Mouse (Mus musculus) frontal cortex, postnatal 36 days (tissue): ENCODE data around the gene Ano10.
"Not testable (repeated sequence)": the region's sequence is repeated elsewhere in the genome, so short reads cannot be mapped to it uniquely, and the experiment has no call there.

Experiments used
- DNase-seq, 2 experiments: peaks; one replicate each; pipeline ENCODE4 v3.0.0; 2022; ENCODE audit warnings: low spot score in 2 of 2

Gene Ano10

GRCm38 (mm10) chr9:122294242-122294881 is at the start of gene Ano10:
Gene Ano10 (minus strand): TSS chr9:122294423.
- peak; percentile 92 to 96 for DNase-seq

- DNase-seq, result no peak
Observed at GRCm38 (mm10) chr9:122343399-122343798, 49.2 kb upstream of the Ano10 start.

GRCm38 (mm10) chr9:122339972-122340371 is 45.7 kb upstream of the Ano10 start:
- DNase-seq, result no peak

DNA sequence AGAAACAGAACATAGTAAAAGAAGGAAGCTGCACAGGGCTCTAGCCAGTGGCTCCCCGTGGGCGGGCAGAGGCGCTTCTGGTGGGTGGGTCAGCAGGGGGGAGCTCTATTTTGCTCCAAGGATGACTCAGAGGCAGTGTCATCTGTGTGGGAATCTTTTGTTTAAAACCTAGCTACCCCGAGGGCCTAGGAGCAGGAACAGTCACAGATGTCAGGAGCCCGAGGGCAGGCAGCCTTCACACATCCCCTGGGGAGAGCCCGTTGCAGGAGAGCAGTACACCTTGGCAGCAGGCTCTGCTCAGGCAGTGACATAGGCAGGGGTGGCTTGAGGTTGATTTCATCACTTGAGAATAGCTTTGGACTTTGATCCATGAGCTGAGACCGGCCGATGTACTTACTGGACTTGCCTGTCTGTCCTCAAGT is 43.3 kb upstream of the Ano10 start:
- DNase-seq, result no peak

GRCm38 (mm10) chr9:122336677-122337076 is 42.5 kb upstream of the Ano10 start:
- no peak for DNase-seq

GRCm38 (mm10) chr9:122328199-122328598 is 34.0 kb upstream of the Ano10 start:
- no peak for DNase-seq

DNA sequence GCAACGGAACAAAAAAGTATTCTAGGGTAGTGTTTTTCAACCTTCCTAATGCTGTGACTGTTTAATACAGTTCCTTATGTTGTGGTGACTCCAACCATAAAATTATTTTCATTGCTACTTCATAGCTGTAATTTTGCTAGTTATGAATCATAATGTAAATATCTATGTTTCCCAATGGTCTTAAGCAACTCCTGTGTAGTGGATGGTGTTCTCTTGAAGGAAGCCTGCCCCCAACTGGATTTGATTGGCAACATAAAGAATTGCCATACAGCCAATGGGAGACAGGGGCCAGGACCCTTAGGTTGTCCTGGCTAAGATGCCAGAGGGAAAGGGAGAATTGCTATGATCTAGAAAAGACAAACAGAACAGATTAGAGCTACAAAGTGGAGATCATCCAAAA is 31.8 kb upstream of the Ano10 start:
- DNase-seq, result no peak

DNA sequence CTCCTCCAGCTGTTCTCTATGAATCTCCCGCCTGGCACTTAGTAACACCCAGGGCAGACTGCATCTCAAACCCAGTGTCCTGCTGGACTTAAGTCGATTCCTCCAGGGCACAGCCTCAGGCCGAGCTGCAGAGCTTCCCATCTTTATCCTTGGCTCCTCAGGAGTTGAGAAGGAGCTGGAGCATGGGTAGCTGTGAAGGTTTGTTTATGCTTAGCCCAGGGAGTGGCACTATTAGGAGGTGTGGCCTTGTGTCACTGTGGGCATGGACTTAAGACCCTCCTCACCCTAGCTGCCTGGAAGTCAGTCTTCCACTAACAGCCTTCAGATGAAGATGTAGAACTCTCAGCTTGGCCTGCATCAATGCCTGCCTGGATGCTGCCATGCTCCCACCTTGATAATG is 28.1 kb upstream of the Ano10 start:
- DNase-seq, result no peak

DNA sequence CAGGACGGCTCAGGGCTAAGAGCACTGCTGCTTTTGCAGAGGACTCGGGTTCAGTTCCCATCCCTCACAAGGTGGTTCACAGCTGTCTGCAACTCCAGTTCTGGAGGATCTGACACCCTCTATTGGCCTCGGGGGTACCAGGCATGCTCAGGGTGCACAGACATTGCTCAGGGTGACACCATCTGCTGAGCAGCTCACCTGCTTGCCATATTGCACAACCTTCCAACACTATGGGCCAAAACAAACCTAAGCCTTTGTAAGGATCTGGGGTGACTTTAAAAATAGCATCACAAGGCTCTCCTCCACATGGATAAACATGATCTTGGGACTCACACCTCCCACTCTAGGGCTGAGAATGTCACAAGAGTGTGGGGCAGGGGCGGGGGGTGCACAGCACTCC is 26.4 kb upstream of the Ano10 start:
- no peak for DNase-seq

- no peak for DNase-seq
Observed at GRCm38 (mm10) chr9:122316562-122316961, 22.3 kb upstream of the Ano10 start.

DNA sequence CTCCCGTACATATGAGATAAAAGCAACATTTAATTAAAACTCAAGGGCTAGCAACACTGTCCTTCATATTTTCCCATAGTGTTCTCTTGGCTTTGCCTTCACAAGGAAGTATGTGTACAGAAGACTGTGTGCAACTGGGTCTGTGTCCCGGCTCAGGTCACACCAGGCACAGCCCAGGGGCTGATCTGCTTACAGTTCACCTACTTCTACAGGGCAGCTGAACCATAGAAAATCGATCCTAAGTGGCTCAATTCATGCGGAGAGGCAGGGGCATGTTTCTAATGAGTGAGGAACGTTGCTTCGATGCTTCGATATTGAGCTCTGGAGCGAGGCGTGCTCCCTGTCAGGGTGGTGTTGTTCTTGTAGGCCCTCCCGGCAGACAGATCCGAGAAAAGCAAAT is 21.3 kb upstream of the Ano10 start:
- no peak for DNase-seq

- DNase-seq, result no peak
Observed at GRCm38 (mm10) chr9:122314942-122315341, 20.7 kb upstream of the Ano10 start.

- DNase-seq, result no peak
Observed at GRCm38 (mm10) chr9:122314386-122314785, 20.2 kb upstream of the Ano10 start.

- DNase-seq, result not testable (repeated sequence)
Observed at GRCm38 (mm10) chr9:122313128-122313527, 18.9 kb upstream of the Ano10 start.

GRCm38 (mm10) chr9:122312296-122312990 is 18.2 kb upstream of the Ano10 start:
- no peak for DNase-seq

DNA sequence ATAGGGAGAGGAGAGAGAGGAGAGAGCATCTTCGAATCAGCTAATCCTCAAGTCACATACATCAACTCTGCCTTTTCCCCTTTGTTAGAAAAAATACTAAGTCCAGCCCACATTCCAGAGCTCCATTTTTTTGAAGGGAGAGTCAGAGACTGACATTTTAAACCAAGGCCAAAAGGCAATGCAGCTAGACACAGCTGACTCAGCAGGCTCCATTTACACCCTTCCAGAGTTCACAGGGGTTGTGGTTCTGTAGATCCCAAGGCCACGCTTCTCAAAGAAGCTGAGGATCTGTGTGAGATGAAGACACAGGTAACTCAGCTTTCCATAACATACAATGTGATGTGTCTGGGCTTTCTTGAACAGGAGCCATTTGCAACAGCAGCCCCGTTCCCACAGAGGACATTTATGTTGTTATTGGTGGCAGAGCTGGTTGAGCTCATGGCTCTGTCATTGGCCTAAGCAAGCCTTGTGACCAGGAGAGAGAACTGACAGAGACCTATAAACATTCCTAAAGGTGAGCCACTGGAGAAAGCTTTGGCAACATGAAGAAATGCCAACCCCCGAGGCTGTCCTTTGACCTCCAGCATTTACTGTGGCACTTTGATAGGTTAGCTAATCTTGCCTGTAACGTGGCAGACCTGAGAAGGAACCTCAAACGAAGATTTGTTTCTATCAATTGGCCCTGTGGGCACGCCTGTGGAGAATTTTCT is 17.0 kb upstream of the Ano10 start:
- DNase-seq, result no peak

- peak; percentile 91 for DNase-seq
Observed at GRCm38 (mm10) chr9:122310613-122311049, 16.4 kb upstream of the Ano10 start.

DNA sequence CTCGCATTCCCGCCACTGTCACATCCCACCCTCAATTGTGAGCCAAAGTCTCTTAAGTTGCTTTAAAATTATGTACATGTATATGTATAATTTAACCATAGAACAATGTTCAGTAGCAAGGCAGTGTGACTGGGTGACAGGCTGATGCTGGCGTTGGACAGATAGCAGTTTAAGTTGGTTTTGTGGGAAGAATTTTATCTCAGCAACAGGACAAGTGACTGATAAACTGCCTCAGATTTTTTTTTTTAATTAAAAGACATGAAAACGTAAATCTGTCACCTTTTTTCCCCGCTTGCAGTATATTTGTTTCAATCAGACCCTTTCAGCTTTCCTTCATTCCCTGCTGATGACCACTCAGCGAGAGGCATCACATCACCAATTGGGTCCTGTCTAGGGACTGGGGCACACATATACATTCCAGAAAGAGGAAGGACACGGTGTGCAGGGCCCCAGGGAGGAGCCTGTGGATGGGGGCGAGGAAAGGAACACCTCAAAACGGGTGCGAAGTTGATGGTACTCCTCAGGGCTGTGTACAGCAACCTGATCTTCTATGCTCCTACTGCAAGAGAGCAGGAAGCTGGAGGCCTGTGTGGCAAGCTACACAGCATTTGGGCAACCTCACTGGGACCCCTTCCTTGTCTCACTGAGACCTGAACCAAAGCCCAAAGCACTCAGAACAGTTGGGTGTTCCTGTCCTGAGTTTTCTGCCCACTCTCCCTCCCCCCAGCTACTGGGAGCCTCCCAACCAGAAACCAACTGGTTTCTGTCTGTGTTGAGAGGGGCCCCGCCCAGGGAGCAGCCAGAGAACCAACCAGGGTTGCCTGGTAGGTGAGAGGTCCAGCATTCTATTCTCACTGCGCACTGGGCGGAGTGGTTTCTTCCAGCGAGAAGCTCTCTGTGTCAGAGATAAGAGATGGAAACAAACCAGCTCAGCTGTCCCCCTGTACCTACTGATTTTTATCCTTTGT is 15.1 kb upstream of the Ano10 start:
- no peak for DNase-seq

- no peak for DNase-seq
Observed at GRCm38 (mm10) chr9:122305302-122305701, 11.1 kb upstream of the Ano10 start.

DNA sequence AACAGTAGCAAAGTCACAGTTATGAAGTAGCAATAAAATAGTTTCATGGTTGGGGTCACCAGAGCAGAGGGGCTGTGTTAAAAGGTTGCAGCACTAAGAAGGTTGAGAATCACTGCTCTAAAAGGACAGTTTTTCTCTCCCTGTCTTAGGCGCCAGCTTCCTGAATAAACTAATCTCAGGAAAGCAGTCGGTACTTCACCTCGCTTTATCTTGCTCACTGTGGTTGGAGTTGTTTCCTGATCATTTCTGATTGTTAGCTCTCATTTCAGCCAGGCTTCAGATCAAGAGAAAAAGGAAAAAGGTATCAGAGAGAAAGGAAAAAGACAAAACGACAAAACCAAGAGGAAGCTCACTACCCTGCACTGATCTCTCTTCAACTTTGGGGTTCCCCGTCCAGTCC is 1.9 kb upstream of the Ano10 start:
- no peak for DNase-seq

- no peak for DNase-seq
Observed at GRCm38 (mm10) chr9:122295396-122295795, 1.2 kb upstream of the Ano10 start.

DNA sequence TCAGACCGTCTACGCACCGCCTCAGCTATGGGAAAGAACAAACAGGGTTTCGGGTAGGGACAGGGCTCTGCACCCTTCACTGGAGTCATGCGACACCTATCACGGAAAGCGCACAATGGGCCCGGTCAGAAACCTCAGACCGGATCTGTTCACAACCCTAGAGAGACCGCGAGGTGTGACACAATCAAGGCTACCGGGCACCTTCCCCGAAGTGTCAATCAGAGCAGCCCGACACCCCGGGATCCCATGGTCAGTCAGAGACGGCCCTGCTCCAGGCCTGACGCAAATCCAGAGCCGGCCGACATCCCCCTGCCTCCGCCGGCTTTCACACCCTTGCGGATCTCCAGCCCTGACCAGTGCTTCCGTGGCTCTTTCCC is 370 bp downstream of the Ano10 start:
- DNase-seq, result peak in 1 of 2 experiments; percentile 57
